Mouse (Mus musculus) limb, embryonic 11.5 days (tissue): ENCODE data around the gene Actrt2. TPM values are rescaled to one million over a fixed set of nuclear protein-coding genes. Genes with fewer than 3 reads are reported as not detected.

ENCODE experiments used
- ATAC-seq: fragments of 200-750 bp; cut with Nextera tagmentation; 2 replicates; pipeline ENCODE4 v1.8.0; 2017; ENCODE audit warnings: low read depth; ENCODE audit not compliant: insufficient number of reproducible peaks, low FRiP score, low TSS enrichment
- DNase-seq: peaks from one replicate; pipeline ENCODE4 v3.0.0-alpha.2; 2015; ENCODE audit warnings: low spot score
- H3K27ac ChIP-seq: fragments of 300-500 bp; sonication (generic); replicated peaks from 2 replicates; pipeline ENCODE4 v1.5.1; 2014; ENCODE audit warnings: low read depth, mild to moderate bottlenecking, low read length
- H3K27me3 ChIP-seq: fragments of 300-500 bp; sonication (generic); 2 replicates; pipeline ENCODE4 v1.6.1; 2014; ENCODE audit warnings: mild to moderate bottlenecking, low read length, mixed read lengths; ENCODE audit not compliant: control insufficient read depth, insufficient read depth
- H3K36me3 ChIP-seq: fragments of 300-500 bp; sonication (generic); 2 replicates; pipeline ENCODE4 v1.6.1; 2014; ENCODE audit warnings: mild to moderate bottlenecking, low read length, moderate library complexity, mixed read lengths; ENCODE audit not compliant: control insufficient read depth, insufficient read depth
- H3K4me1 ChIP-seq: fragments of 300-500 bp; sonication (generic); 2 replicates; pipeline ENCODE4 v1.6.1; 2014; ENCODE audit warnings: low read length, mixed read lengths; ENCODE audit not compliant: control insufficient read depth, insufficient read depth
- H3K4me2 ChIP-seq: fragments of 300-500 bp; sonication (generic); 2 replicates; pipeline ENCODE4 v1.6.1; 2014; ENCODE audit warnings: low read depth, mild to moderate bottlenecking, moderate library complexity; ENCODE audit not compliant: severe bottlenecking
- H3K4me3 ChIP-seq: fragments of 300-500 bp; sonication (generic); 2 replicates; pipeline ENCODE4 v1.5.1; 2014; ENCODE audit warnings: low read depth, low read length
- H3K9ac ChIP-seq: fragments of 300-500 bp; sonication (generic); 2 replicates; pipeline ENCODE4 v1.6.1; 2014; ENCODE audit warnings: mild to moderate bottlenecking, low read length
- H3K9me3 ChIP-seq: fragments of 300-500 bp; sonication (generic); 2 replicates; pipeline ENCODE4 v1.6.1; 2016; ENCODE audit warnings: low read length; ENCODE audit not compliant: control insufficient read depth
- WGBS: fragments of 180-500 bp; shearing (Covaris S2); extraction: QIAGEN DNeasy Blood & Tissue Kit; methylation state at CpG from one replicate; pipeline ENCODE4 v1.1.7; 2014; 5-methylcytosine and 5-hydroxymethylcytosine counted together
- polyA plus RNA-seq: library from polyadenylated mRNA; unstranded; fragments of >200 nt; fragmentation: Nextera tagmentation; extraction: Ambion mirVana; gene quantifications from 2 replicates; pipeline ENCODE4 v1.2.1, GENCODE M21; 2014

Actrt2 gene
- polyA plus RNA-seq, 1 experiment from 2014 or later = not detected

DNA sequence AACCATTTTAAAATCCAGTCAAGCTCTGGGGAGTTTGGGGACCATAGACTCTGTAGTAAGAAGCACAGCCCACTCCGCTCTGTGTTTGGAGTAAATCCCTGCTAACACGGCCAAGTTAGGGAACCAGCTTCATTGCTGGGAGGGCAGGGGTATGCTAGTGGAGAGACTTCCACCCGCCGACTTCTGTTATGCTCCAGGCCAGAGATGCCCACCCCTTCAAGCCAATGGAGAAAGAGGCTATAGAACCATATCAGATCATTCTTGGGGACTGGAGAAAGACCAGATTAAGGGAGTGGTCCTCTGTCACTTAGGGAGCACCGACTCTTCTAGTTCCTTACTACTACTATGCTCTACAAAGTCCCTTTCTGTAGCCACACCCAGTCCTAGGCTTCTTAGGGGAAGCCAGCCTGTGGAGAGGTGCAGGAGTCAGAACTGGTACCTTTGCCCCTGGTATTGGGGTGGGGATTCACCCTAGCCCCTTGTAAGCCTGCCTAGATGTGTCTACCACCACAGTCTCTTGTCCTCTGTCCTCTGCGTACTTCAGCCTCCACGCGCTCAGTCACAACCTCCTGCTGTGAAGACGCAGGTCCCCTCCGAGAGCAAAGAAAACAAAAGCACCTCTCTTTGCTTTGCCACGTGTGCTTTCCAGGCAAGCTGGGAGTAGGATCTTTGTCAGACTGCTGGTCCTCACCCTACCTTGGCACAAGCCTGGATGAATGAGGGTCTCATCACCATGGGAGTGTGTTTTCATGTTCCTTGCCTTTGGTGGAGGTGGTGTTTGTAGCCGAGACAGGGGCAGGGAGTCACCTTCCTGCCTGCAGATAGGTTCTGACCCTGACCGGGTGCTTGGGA is 27.9 kb downstream of the Actrt2 start:
- no peak for ATAC-seq
- peak; percentile 48 for DNase-seq
- peaks cover 3% of the 10 kb centered on the region; the same call in 1 of the 2 replicates for H3K27me3 ChIP-seq
- H3K4me1 ChIP-seq = peaks cover 53% of the 10 kb centered on the region
- peak overlapping the region; percentile 99 for H3K27ac ChIP-seq
- WGBS = 5% methylated on average over 13 of the region's 13 CpGs
- H3K9me3 ChIP-seq = no peaks in the 10 kb centered on the region
- no peaks in the 10 kb centered on the region for H3K36me3 ChIP-seq
- H3K4me3 ChIP-seq = peak overlapping the region; percentile 98
- H3K4me2 ChIP-seq = peak overlapping the region; percentile 97
- peak overlapping the region; percentile 100 for H3K9ac ChIP-seq

DNA sequence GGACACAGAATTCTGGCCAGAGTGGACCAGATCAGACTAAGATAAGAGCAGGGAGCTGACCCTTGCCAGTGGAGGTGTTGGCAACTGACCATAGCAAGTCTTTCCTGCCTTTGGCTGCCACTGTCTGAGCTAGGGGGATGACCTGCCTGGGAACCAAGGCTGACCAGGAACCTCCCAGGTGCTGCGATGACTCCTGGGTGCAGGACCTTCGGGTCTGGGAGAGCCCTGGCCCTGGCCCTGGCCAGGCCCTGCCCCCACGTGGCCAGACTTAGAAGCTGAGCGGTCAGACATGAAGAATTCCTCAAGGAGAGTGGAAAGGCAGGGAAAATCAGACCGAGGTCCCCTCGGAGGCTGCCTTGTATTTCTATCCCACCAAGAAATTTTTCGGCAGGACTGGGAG is 28.5 kb downstream of the Actrt2 start:
- DNase-seq (peak; percentile 64), ATAC-seq (no peak)
- 0% methylated on average over 7 of the region's 7 CpGs for WGBS
- H3K27ac ChIP-seq = peak overlapping the region; percentile 99
- peak overlapping the region; percentile 100 for H3K9ac ChIP-seq
- peaks cover 5% of the 10 kb centered on the region; the same call in 1 of the 2 replicates for H3K27me3 ChIP-seq
- H3K9me3 ChIP-seq = no peaks in the 10 kb centered on the region
- peak overlapping the region; percentile 98 for H3K4me3 ChIP-seq
- H3K36me3 ChIP-seq = no peaks in the 10 kb centered on the region
- peak overlapping the region; percentile 97 for H3K4me2 ChIP-seq
- peaks cover 56% of the 10 kb centered on the region for H3K4me1 ChIP-seq

GRCm38 (mm10) chr4:154638320-154638886 is 29.3 kb downstream of the Actrt2 start:
- 1% methylated on average over 15 of the region's 15 CpGs for WGBS
- no peak for ATAC-seq
- peaks cover 5% of the 10 kb centered on the region; the same call in 1 of the 2 replicates for H3K27me3 ChIP-seq
- peaks cover 51% of the 10 kb centered on the region for H3K4me1 ChIP-seq
- peak overlapping the region; percentile 99 for H3K27ac ChIP-seq
- DNase-seq = peak; percentile 50
- peak overlapping the region; percentile 97 for H3K4me2 ChIP-seq
- peak overlapping the region; percentile 98 for H3K4me3 ChIP-seq
- H3K9me3 ChIP-seq = no peaks in the 10 kb centered on the region
- no peaks in the 10 kb centered on the region for H3K36me3 ChIP-seq
- peak overlapping the region; percentile 100 for H3K9ac ChIP-seq

- under 1% methylated on average over 43 of the region's 73 CpGs for WGBS
- Histone ChIP-seq H3K9me3 (no peaks in the 10 kb centered on the region), H3K36me3 (no peaks in the 10 kb centered on the region), H3K9ac (peak overlapping the region; percentile 100), H3K27me3 (peaks cover 5% of the 10 kb centered on the region; the same call in 1 of the 2 replicates), H3K27ac (peak overlapping the region; percentile 99), H3K4me3 (peak overlapping the region; percentile 98), H3K4me2 (peak overlapping the region; percentile 97), H3K4me1 (peaks cover 50% of the 10 kb centered on the region)
- DNase-seq = peak; percentile 64
- ATAC-seq = no peak
Observed at GRCm38 (mm10) chr4:154637468-154638319, 30.0 kb downstream of the Actrt2 start.

DNA sequence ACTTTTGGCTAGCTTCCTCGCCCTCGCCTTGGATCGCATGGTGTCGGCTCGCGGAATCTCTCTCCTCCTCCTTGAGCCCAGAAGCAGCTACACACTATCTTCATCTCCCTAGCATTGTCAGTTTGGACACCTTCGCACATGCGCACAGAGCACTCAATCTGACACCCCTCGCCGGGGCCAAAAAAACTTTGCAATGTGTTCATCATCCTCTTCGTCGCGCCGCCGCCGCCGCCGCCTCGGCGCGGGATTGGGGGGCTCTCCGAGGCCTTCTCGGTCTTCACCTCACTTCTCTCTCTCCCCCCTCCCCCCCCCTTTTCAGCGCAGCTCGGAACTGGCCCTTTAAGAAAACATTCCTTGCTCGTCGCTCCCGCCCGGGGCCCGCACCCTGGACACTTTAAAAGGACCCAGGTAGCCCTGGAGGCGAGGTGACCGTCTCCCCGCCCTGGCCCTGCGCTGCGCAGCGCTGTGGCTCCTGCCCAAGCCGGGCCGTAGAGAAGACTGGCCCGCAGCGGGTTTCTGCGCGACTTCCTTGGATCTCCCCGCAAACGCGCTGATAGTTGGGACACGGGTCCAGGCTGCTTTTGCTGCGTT is 30.9 kb downstream of the Actrt2 start, which contains the start of gene Prdm16:
Gene Prdm16 (minus strand): TSS at position 153 of the 591 bp plus-strand sequence.
- H3K9me3 ChIP-seq = no peaks in the 10 kb centered on the region

GRCm38 (mm10) chr4:154636053-154636433 is 31.6 kb downstream of the Actrt2 start:
- WGBS = under 1% methylated on average over 19 of the region's 30 CpGs
- ATAC-seq (peak; percentile 63), DNase-seq (peak; percentile 84)
- Histone ChIP-seq H3K4me1 (peaks cover 50% of the 10 kb centered on the region), H3K4me3 (peak overlapping the region; percentile 98), H3K4me2 (peak overlapping the region; percentile 97), H3K9ac (peak overlapping the region; percentile 100), H3K27me3 (peaks cover 5% of the 10 kb centered on the region; the same call in 1 of the 2 replicates), H3K27ac (peak overlapping the region; percentile 99), H3K9me3 (no peaks in the 10 kb centered on the region), H3K36me3 (no peaks in the 10 kb centered on the region; the same call in 1 of the 2 replicates)

More for the DNA sequence above, 30.9 kb downstream of the Actrt2 start, which contains the start of gene Prdm16:
- Histone ChIP-seq H3K27me3 (peaks cover 5% of the 10 kb centered on the region; the same call in 1 of the 2 replicates), H3K4me2 (peak within 1 kb of the TSS; percentile 97), H3K27ac (peak within 1 kb of the TSS; percentile 99), H3K9ac (peak within 1 kb of the TSS; percentile 100), H3K4me3 (peak within 1 kb of the TSS; percentile 98), H3K4me1 (peaks cover 50% of the 10 kb centered on the region), H3K36me3 (no peaks in the 10 kb centered on the region; the same call in 1 of the 2 replicates)
- under 1% methylated on average over 47 of the region's 47 CpGs for WGBS
- ATAC-seq (peak; percentile 46; the same call in 1 of the 2 replicates), DNase-seq (peak; percentile 88)

GRCm38 (mm10) chr4:154635241-154636052 is 32.2 kb downstream of the Actrt2 start:
- Histone ChIP-seq H3K4me3 (peak overlapping the region; percentile 98), H3K27ac (peak overlapping the region; percentile 99), H3K4me2 (peak overlapping the region; percentile 97), H3K36me3 (no peaks in the 10 kb centered on the region; the same call in 1 of the 2 replicates), H3K9me3 (no peaks in the 10 kb centered on the region), H3K9ac (peak overlapping the region; percentile 100), H3K4me1 (peaks cover 50% of the 10 kb centered on the region), H3K27me3 (peaks cover 5% of the 10 kb centered on the region; the same call in 1 of the 2 replicates)
- DNase-seq (no peak), ATAC-seq (no peak)
- WGBS = under 1% methylated on average over 87 of the region's 94 CpGs
